Mouse (Mus musculus) erythroblast, embryonic 14.5 days (primary cell): ENCODE data around the gene R3hdm2.

ENCODE experiments used
- GATA1 ChIP-seq: IDR thresholded peaks from 2 replicates; pipeline ENCODE4 v1.6.1; 2012; ENCODE audit warnings: low read length, inconsistent platforms, mixed read lengths
- TAL1 ChIP-seq: IDR thresholded peaks from 3 replicates; pipeline ENCODE4 v1.6.1; 2012; ENCODE audit warnings: low read length, inconsistent platforms, mixed read lengths

- no peak for TF ChIP-seq TAL1
- no peak for TF ChIP-seq GATA1
Observed at GRCm38 (mm10) chr10:127512813-127513212, 132.7 kb downstream of the R3hdm2 start.
